Mouse (Mus musculus): ENCODE measurements at regions not wholly inside any gene's neighbourhood (a gene's known extent, or its start where the extent isn't known, plus 50 kb on each side); places are given as distances from the start of the nearest gene placed in this dataset.
A peak's percentile ranks its signal among the peaks of the same experiment; 100 is the strongest.
"Not testable (repeated sequence)": the region's sequence is repeated elsewhere in the genome, so short reads cannot be mapped to it uniquely, and the experiment has no call there.

- Histone ChIP-seq H3K4me2 (ENCODE audit: low read depth, low read length) (peak overlapping the region; percentile 31), H3K4me1 (ENCODE audit: control insufficient read depth, insufficient read depth, low read length) (no peaks in the 10 kb centered on the region), H3K9ac (ENCODE audit: low read length) (no peak overlapping the region), H3K9me3 (replicated peaks; ENCODE audit: control insufficient read depth, low read length) (no peaks in the 10 kb centered on the region), H3K36me3 (ENCODE audit: control insufficient read depth, insufficient read depth) (no peaks in the 10 kb centered on the region), H3K27me3 (ENCODE audit: control insufficient read depth, insufficient read depth, low read length) (no peaks in the 10 kb centered on the region), H3K27ac (ENCODE audit: low read length) (no peak overlapping the region), H3K4me3 (ENCODE audit: low read length) (peak overlapping the region; percentile 11)
- peak; percentile 63 for ATAC-seq (replicated peaks; ENCODE audit: extremely low read depth, insufficient read depth, low FRiP score)
- 3% methylated on average over 7 of the region's 7 CpGs for WGBS
Observed at GRCm38 (mm10) chrX:15322207-15322839, 1111.4 kb downstream of the H2al1n start.

- WGBS, result 41% methylated on average over 5 of the region's 5 CpGs
- Histone ChIP-seq H3K4me3 (ENCODE audit: low read length) (no peak overlapping the region), H3K9ac (ENCODE audit: low read length) (no peak overlapping the region), H3K27me3 (ENCODE audit: control insufficient read depth, insufficient read depth, low read length) (no peaks in the 10 kb centered on the region), H3K4me2 (ENCODE audit: low read depth, low read length) (peak overlapping the region; percentile 31; the same call in 1 of the 2 replicates), H3K36me3 (ENCODE audit: control insufficient read depth, insufficient read depth) (no peaks in the 10 kb centered on the region), H3K27ac (ENCODE audit: low read length) (no peak overlapping the region), H3K9me3 (replicated peaks; ENCODE audit: control insufficient read depth, low read length) (no peaks in the 10 kb centered on the region), H3K4me1 (ENCODE audit: control insufficient read depth, insufficient read depth, low read length) (no peaks in the 10 kb centered on the region)
- no peak for ATAC-seq (replicated peaks; ENCODE audit: extremely low read depth, insufficient read depth, low FRiP score)
Observed at GRCm38 (mm10) chrX:15322958-15323357, 1112.0 kb downstream of the H2al1n start.

- ATAC-seq (replicated peaks; ENCODE audit: extremely low read depth, insufficient read depth, low FRiP score); H3K9me3 ChIP-seq (replicated peaks; ENCODE audit: control insufficient read depth, low read length); H3K27ac ChIP-seq (ENCODE audit: low read length); H3K4me2 ChIP-seq (ENCODE audit: low read depth, low read length); H3K9ac ChIP-seq (ENCODE audit: low read length); H3K4me3 ChIP-seq (ENCODE audit: low read length); H3K27me3 ChIP-seq (ENCODE audit: control insufficient read depth, insufficient read depth, low read length); H3K36me3 ChIP-seq (ENCODE audit: control insufficient read depth, insufficient read depth); H3K4me1 ChIP-seq (ENCODE audit: control insufficient read depth, insufficient read depth, low read length): not testable (repeated sequence)
- 87% methylated on average over 6 of the region's 6 CpGs for WGBS
Observed at GRCm38 (mm10) chrX:15365135-15365534, 1154.2 kb downstream of the H2al1n start.

Data from heart, embryonic 16.5 days (tissue).